Mouse (Mus musculus) myocyte (in vitro differentiated cells): ENCODE measurements around the gene Lst1.

Experiments
- MAX ChIP-seq: IDR thresholded peaks from one replicate; pipeline ENCODE4 v1.6.1; 2011; ENCODE audit warnings: low read depth, mild to moderate bottlenecking, control low read depth
- POLR2A ChIP-seq: IDR thresholded peaks from one replicate; pipeline ENCODE4 v1.6.1; 2011; ENCODE audit warnings: low read depth, mild to moderate bottlenecking, control low read depth, moderate library complexity; ENCODE audit not compliant: insufficient read length
- REST ChIP-seq: IDR thresholded peaks from one replicate; pipeline ENCODE4 v1.6.1; 2011; ENCODE audit warnings: mild to moderate bottlenecking, control low read depth, moderate library complexity; ENCODE audit not compliant: insufficient read depth, insufficient read length
- TCF12 ChIP-seq: IDR thresholded peaks from one replicate; pipeline ENCODE4 v1.6.1; 2011; ENCODE audit warnings: mild to moderate bottlenecking, control low read depth; ENCODE audit not compliant: poor library complexity, insufficient read depth, severe bottlenecking
- USF1 ChIP-seq: IDR thresholded peaks from one replicate; pipeline ENCODE4 v1.6.1; 2011; ENCODE audit warnings: low read depth, mild to moderate bottlenecking, control low read depth, moderate library complexity

DNA sequence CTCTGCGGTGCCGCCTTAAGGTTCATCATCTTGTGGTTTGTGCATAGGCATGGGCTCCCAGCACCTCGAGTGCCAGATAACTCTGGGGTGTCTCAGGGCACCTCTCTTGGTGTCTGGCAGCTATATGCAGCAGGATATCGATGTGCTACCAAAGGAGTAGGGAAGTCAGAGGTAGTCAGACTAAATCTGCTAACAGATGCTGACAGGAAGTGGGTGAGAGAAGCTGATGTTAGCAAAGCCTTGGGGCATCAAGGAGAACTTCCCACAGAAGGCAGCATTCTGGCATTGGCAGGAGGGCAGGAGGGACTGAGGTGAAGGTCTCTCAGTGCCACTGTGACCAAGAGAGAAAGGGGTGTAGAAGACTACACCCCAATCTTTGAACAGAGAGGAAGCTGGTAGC is 1.9 kb upstream of the Lst1 start:
- TF ChIP-seq POLR2A: no peak
- no peak for TF ChIP-seq USF1
- TF ChIP-seq MAX: no peak
- no peak for TF ChIP-seq TCF12
- no peak for TF ChIP-seq REST
